Comparison of ENCODE assay signal across 16 mouse cellular contexts in genomic region chr1:134992046-134992645, GRCm38 (mm10). TPM values are rescaled to one million over a fixed set of nuclear protein-coding genes. Genes with fewer than 3 reads are reported as not detected.
DNase-seq lines count a peak whose midpoint lies in the region; ATAC-seq lines count a peak whose summit lies in the region.
"Had no signal": no experiment of that assay in that cellular context is flagged by ENCODE, and none has a peak within 500 bp of the region (broad histone marks: within the 10 kb centered on the region; RNA-seq: fewer than 3 reads in every experiment).

No protein-coding gene starts in this region.

- no peak overlapping the region for H3K4me2 ChIP-seq in intestine, embryonic 14.5 days (ENCODE audit: low read length)
- no peak overlapping the region for H3K4me2 ChIP-seq in intestine, embryonic 16.5 days (ENCODE audit: low read depth, low read length)
- H3K4me2 ChIP-seq in kidney, embryonic 14.5 days (replicated peaks; ENCODE audit: low read depth, low read length), result no peak overlapping the region
- H3K4me2 ChIP-seq in limb, embryonic 12.5 days, result 0 out of 2 replicates have a peak overlapping the region, but pooled peaks have one; percentile 16
- H3K4me2 ChIP-seq: neural tube, embryonic 12.5 days had no signal

- H3K4me3 ChIP-seq in intestine, embryonic 14.5 days (ENCODE audit: low read depth, low read length), result no peak overlapping the region
- no peak overlapping the region for H3K4me3 ChIP-seq in intestine, embryonic 16.5 days (ENCODE audit: low read length)
- H3K4me3 ChIP-seq in kidney, embryonic 14.5 days (ENCODE audit: low read length), result no peak overlapping the region
- no peak overlapping the region for H3K4me3 ChIP-seq in limb, embryonic 12.5 days (replicated peaks)
- H3K4me3 ChIP-seq: hindbrain, embryonic 10.5 days; neural tube, embryonic 12.5 days had no signal

- DNase-seq in intestine, embryonic 14.5 days (ENCODE audit: low spot score), result peak; percentile 48
- DNase-seq in forelimb bud, embryonic 11.5 days (ENCODE audit: low read depth, low spot score), result peak; percentile 21
- no peak for DNase-seq in retina, postnatal 1 day
- no peak for DNase-seq in adrenal gland, postnatal 14 days
- no peak for DNase-seq in right cerebral cortex, postnatal 36 days (ENCODE audit: low spot score in 2 of 2)
- DNase-seq: cerebellum, adult 8-10 months; lung, postnatal 4 days had no signal

- H3K27ac ChIP-seq in intestine, embryonic 14.5 days (ENCODE audit: low read depth), result no peak overlapping the region
- no peak overlapping the region for H3K27ac ChIP-seq in intestine, embryonic 16.5 days (ENCODE audit: low read length)
- H3K27ac ChIP-seq in kidney, embryonic 14.5 days (ENCODE audit: low read depth, low read length), result no peak overlapping the region
- H3K27ac ChIP-seq in limb, embryonic 12.5 days, result peak overlapping the region; percentile 69
- H3K27ac ChIP-seq: hindbrain, embryonic 10.5 days; neural tube, embryonic 12.5 days had no signal

- no peak for ATAC-seq in intestine, embryonic 14.5 days (replicated peaks; ENCODE audit: low FRiP score, low TSS enrichment, low read depth)
- no peak for ATAC-seq in intestine, embryonic 16.5 days
- ATAC-seq in kidney, embryonic 14.5 days (ENCODE audit: low FRiP score, low TSS enrichment), result peak; percentile 58; the same call in 1 of the 2 replicates
- no peak for ATAC-seq in limb, embryonic 12.5 days (ENCODE audit: insufficient number of reproducible peaks, insufficient read depth, low FRiP score, low TSS enrichment, low read depth)
- ATAC-seq: activated CD4-positive, CD25-positive, alpha-beta regulatory T cell, adult 4 months; forebrain, embryonic 16.5 days; intestine, postnatal 0 days; midbrain, embryonic 16.5 days had no signal

- 27% methylated on average over 8 of the region's 8 CpGs for WGBS in intestine, embryonic 14.5 days
- WGBS in intestine, embryonic 16.5 days, result 29% methylated on average over 8 of the region's 8 CpGs
- WGBS in kidney, embryonic 14.5 days, result 9% methylated on average over 8 of the region's 8 CpGs
- WGBS in limb, embryonic 12.5 days, result 20% methylated on average over 8 of the region's 8 CpGs

- peaks cover 10% of the 10 kb centered on the region; the same call in 1 of the 2 replicates for H3K4me1 ChIP-seq in intestine, embryonic 14.5 days (replicated peaks; ENCODE audit: control insufficient read depth, insufficient read depth, low read length)
- peaks cover 4% of the 10 kb centered on the region; the same call in 1 of the 2 replicates for H3K4me1 ChIP-seq in intestine, embryonic 16.5 days (ENCODE audit: control insufficient read depth, insufficient read depth, low read length)
- peaks cover 8% of the 10 kb centered on the region for H3K4me1 ChIP-seq in kidney, embryonic 14.5 days (ENCODE audit: control insufficient read depth, insufficient read depth, low read length)
- H3K4me1 ChIP-seq in limb, embryonic 12.5 days (replicated peaks), result peaks cover 30% of the 10 kb centered on the region

- no peaks in the 10 kb centered on the region for H3K36me3 ChIP-seq in intestine, embryonic 14.5 days (ENCODE audit: control insufficient read depth, insufficient read depth, low read length)
- H3K36me3 ChIP-seq in intestine, embryonic 16.5 days (ENCODE audit: control insufficient read depth, insufficient read depth, low read length), result no peaks in the 10 kb centered on the region
- H3K36me3 ChIP-seq in kidney, embryonic 14.5 days (ENCODE audit: control insufficient read depth, insufficient read depth, low read length), result no peaks in the 10 kb centered on the region
- H3K36me3 ChIP-seq in limb, embryonic 12.5 days, result no peaks in the 10 kb centered on the region
- H3K36me3 ChIP-seq: hindbrain, embryonic 10.5 days; neural tube, embryonic 12.5 days had no signal

- no peaks in the 10 kb centered on the region for H3K9me3 ChIP-seq in intestine, embryonic 14.5 days (ENCODE audit: control insufficient read depth, low read length)
- H3K9me3 ChIP-seq in intestine, embryonic 16.5 days (ENCODE audit: control insufficient read depth, low read length), result no peaks in the 10 kb centered on the region
- H3K9me3 ChIP-seq in kidney, embryonic 14.5 days (ENCODE audit: control insufficient read depth, low read length), result no peaks in the 10 kb centered on the region
- H3K9me3 ChIP-seq in limb, embryonic 12.5 days, result no peaks in the 10 kb centered on the region
- H3K9me3 ChIP-seq: hindbrain, embryonic 10.5 days; neural tube, embryonic 12.5 days had no signal

- H3K9ac ChIP-seq in intestine, embryonic 14.5 days (ENCODE audit: low read length), result no peak overlapping the region
- no peak overlapping the region for H3K9ac ChIP-seq in intestine, embryonic 16.5 days (ENCODE audit: low read depth, low read length)
- no peak overlapping the region for H3K9ac ChIP-seq in kidney, embryonic 14.5 days (ENCODE audit: low read depth, low read length)
- H3K9ac ChIP-seq in limb, embryonic 12.5 days (replicated peaks), result no peak overlapping the region; the same call in 1 of the 2 replicates
- H3K9ac ChIP-seq: neural tube, embryonic 12.5 days had no signal

- H3K27me3 ChIP-seq in intestine, embryonic 14.5 days (replicated peaks; ENCODE audit: control insufficient read depth, insufficient read depth, low read length), result peaks cover 6% of the 10 kb centered on the region; the same call in 1 of the 2 replicates
- H3K27me3 ChIP-seq in intestine, embryonic 16.5 days (replicated peaks; ENCODE audit: control insufficient read depth, insufficient read depth, low read length), result peaks cover 4% of the 10 kb centered on the region; the same call in 1 of the 2 replicates
- H3K27me3 ChIP-seq in kidney, embryonic 14.5 days (ENCODE audit: control insufficient read depth, insufficient read depth, low read length), result peaks cover 6% of the 10 kb centered on the region
- peaks cover 29% of the 10 kb centered on the region for H3K27me3 ChIP-seq in limb, embryonic 12.5 days

RNA-seq across cellular contexts. Expression of gene Ube2t, which starts 29.8 kb away (rescaled TPM):
- polyA plus RNA-seq in intestine, embryonic 14.5 days (2014; fragmentation: Nextera tagmentation; extraction: Ambion mirVana), result 32.9 and 36.8 TPM in 2 replicates
- 23.2 and 28.4 TPM in 2 replicates for polyA plus RNA-seq in intestine, embryonic 16.5 days (2015; fragmentation: Nextera tagmentation; extraction: Ambion mirVana)
- polyA plus RNA-seq in kidney, embryonic 14.5 days (2014; fragmentation: Nextera tagmentation; extraction: Ambion mirVana), result 40.6 and 50.3 TPM in 2 replicates
- polyA plus RNA-seq in limb, embryonic 12.5 days (2016; fragmentation: Nextera tagmentation; extraction: Ambion mirVana), result 40.7 and 45.6 TPM in 2 replicates
- 5.3 and 5.9 TPM in 2 replicates for total RNA-seq in adrenal gland, postnatal 14 days (2021)

RNA-seq across cellular contexts. Expression of gene Ppp1r12b, which starts 36.4 kb away (rescaled TPM):
- polyA plus RNA-seq in intestine, embryonic 14.5 days (2014; fragmentation: Nextera tagmentation; extraction: Ambion mirVana), result 34.0 and 37.6 TPM in 2 replicates
- polyA plus RNA-seq in intestine, embryonic 16.5 days (2015; fragmentation: Nextera tagmentation; extraction: Ambion mirVana), result 13.9 and 18.5 TPM in 2 replicates
- 4.8 and 7.6 TPM in 2 replicates for polyA plus RNA-seq in kidney, embryonic 14.5 days (2014; fragmentation: Nextera tagmentation; extraction: Ambion mirVana)
- 7.7 and 8.5 TPM in 2 replicates for polyA plus RNA-seq in limb, embryonic 12.5 days (2016; fragmentation: Nextera tagmentation; extraction: Ambion mirVana)
- total RNA-seq in adrenal gland, postnatal 14 days (2021), result 10.0 and 16.1 TPM in 2 replicates

Comparison
In these comparisons a context has a peak if more than half of its experiments do, and no peak if none do; other contexts are left out.
1. DNase-seq: peak in intestine, embryonic 14.5 days (single experiment) and forelimb bud, embryonic 11.5 days (single experiment); none in retina, postnatal 1 day (single experiment), adrenal gland, postnatal 14 days (single experiment) and right cerebral cortex, postnatal 36 days (0 of 2).